Mouse (Mus musculus): ENCODE data around the gene Ak8.

- TF ChIP-seq GATA1 (IDR thresholded peaks at IDR 0.05; ENCODE audit: borderline replicate concordance, low read length) (no peak), FLI1 (IDR thresholded peaks at IDR 0.05; ENCODE audit: low read length) (no peak)
These were observed 159.3 kb downstream of the Ak8 start for GRCm38 (mm10) chr2:28859303-28859702.

Data from megakaryocyte, embryonic 14.5 days (primary cell).